Mouse (Mus musculus) monocyte, adult 59 days (primary cell): Measurements from ENCODE around the gene Ppip5k2. TPM values are rescaled to one million over a fixed set of nuclear protein-coding genes. Genes with fewer than 3 reads are reported as not detected.

ENCODE experiments used
- total RNA-seq, 2 experiments: library from RNA; stranded (reverse); gene quantifications; one replicate each; pipeline ENCODE4 v1.2.4; 2023

Gene Ppip5k2
- total RNA-seq: 10 to 100 TPM; 35.8 to 37.2 TPM

GRCm38 (mm10) chr1:97769904-97770753, at the start of gene Ppip5k2, which contains the start of gene Gin1:
Gene Ppip5k2, minus strand, starts transcription at chr1:97770411.
Gene Gin1, plus strand, starts transcription at chr1:97770172.

GRCm38 (mm10) chr1:97661406-97662241, 108.6 kb downstream of the Ppip5k2 start, which contains the start of gene D1Ertd622e:
Gene D1Ertd622e, minus strand, starts transcription at chr1:97662074.

Other genes starting within 250 kb of the Ppip5k2 start
- gene D1Ertd622e, start 108.3 kb downstream of the Ppip5k2 start, total RNA-seq: 100 to 1,000 TPM; 121 to 139 TPM
- 1 to 10 TPM; 4.3 to 9.3 TPM for gene Gin1, start 239 bp downstream of the Ppip5k2 start, total RNA-seq